Mouse (Mus musculus) spleen, embryonic (tissue): ENCODE measurements around the gene Dync1li1.

Source experiments
- CTCF ChIA-PET: fragments of 350-600 bp; sonication (Branson Sonifier 250); formaldehyde crosslinking; loops from one replicate; lab custom pipeline; 2022; lab: Charles Lee

Dync1li1 gene

DNA sequence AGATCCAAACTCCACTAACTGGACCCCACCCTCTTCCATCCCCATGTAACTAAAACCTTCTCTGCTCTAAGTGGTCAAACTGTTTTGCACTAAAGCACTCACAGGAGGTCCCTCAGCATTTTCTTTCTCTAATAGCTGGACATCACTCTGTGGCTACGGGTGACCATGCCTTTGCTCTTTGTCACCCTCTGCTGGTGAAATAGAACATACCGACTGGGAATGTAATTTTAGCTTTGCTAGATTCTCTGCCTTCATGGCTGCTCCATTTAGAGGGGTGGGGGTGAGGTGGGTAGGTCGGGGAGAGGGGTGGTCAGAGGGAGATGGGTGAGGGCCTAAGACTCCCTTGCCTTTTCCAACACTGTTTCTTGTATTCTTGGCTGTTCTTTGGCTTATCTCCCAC lies 38.7 kb downstream of the Dync1li1 start:
- CTCF ChIA-PET, result interaction anchor here (1.1 kb wide), 1 partner anchor 10 kb away, joined by 3 read pairs; no protein-coding TSS in a partner anchor

DNA sequence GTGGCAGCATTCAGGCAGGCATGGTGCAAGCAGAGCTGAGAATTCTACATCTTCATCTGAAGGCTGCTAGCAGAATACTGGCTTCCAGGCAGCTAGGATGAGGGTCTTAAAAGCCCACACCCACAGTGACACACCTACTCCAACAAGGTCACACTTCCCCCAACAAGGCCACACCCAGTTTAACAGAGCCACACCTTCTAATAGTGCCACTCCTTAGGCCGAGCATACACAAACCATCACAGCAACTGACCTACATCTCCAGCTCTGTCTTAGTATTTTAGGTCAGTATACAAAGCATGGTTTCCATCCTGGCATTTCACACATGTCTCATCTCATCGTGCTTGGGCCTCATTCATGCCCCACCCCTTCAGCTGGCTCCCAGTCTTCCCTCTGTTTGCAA lies 39.8 kb downstream of the Dync1li1 start:
- CTCF ChIA-PET, result interaction anchor here (0.6 kb wide), 1 partner anchor 951 kb away, joined by 4 read pairs; no protein-coding TSS in a partner anchor

- CTCF ChIA-PET, result no interaction called here
Measured at GRCm38 (mm10) chr9:114729911-114730805, 41.6 kb downstream of the Dync1li1 start.

DNA sequence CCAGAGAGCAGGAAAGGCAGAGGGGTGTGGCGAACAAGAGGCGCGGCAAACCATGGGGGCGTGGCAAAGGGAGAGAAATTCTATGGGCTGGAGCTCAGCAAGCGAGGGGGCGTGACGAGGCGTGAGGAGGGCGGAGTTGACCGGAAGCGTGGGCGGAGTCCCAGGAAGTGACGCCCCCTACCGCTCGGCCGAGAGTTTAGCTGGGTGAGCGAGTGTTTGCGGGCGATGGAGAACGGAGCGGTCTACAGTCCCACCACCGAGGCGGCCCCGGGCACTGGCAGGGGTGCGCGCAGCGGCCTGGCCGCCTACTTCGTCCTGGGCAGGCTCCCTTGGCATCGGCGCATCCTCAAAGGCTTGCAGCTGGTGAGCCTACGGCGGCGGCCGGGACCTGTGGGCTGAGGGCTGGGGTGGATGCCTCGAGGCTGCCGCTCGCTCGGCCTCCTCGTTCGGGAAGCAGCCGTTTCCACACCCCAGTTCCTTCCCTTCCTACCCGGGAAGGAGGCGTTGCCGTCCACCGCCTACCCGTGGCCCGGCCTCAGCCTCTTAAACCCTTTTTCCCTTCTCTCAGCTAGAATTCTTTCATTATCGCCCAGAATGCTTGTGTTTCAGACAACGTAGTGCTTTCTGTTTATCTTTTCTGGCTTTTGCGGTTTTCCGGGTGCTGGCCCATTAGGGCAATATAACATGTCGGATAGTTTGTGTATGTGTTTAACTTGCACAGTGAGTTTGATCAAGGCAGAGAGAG lies 42.6 kb downstream of the Dync1li1 start, which contains the start of gene Cmtm6:
Gene Cmtm6 (plus strand): TSS at position 106 of the 745 bp plus-strand sequence.
- CTCF ChIA-PET, result no interaction called here

DNA sequence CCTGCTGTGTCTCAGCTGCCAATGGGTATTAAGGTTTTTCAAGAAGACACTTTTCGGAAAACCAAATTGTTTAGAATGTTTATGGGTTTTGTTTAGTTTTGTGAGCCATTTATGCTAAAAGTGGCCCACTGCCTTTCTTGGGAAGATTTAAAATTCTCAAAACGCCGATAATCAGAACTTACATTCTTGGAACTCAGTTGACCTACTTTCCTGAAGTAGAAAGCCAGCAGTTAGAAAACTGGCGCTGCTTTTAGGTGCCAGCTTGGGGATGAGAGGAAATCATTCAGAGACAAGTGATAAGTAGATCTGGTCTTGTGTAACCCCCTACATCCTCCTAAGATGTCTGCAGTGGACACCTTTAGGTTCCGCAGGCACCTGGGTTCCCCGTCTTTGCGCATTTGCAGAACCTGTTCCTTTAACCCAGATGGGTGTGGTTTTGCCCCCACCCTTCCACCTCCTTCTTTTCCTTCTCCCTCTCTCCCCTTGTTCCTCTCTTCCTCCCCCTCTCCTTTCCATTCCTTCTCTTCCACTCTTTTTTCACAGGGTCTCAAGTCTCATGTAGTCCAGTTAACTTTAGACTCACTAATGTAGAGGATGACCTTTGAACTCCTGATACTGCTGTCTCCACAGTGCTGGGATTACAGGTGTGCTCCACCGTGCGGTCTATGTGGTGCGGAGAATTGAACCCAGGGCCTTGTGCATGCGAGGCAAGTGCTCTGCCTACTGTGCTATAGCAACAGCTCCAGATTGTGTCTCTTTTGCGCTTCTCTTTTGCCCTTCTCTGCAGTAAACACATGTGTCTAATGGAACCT lies 43.5 kb downstream of the Dync1li1 start:
- CTCF ChIA-PET, result no interaction called here

GRCm38 (mm10) chr9:114733238-114733637 lies 44.6 kb downstream of the Dync1li1 start:
- CTCF ChIA-PET, result no interaction called here

DNA sequence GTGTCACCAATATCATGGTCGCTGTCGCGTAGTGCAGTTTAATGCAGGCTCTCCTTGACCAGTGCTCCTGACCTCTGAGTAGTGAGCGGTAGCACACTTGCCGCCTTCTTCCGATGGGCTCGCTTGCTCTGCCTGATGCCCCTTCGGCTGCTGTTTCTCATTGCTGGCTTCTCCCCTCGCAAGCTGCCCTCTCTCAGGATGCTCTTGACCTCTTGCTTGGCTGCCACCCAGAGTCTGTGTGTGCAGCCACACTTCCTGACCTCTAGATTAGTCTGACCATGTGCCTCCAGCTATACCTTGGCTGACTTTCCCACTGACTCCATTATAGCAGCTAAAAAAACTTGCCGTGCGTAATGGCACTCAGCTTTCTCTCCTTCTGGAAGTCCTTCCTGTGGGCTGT lies 47.9 kb downstream of the Dync1li1 start:
- CTCF ChIA-PET, result interaction anchor here (0.6 kb wide), 2 partner anchors 76 to 509 kb away, joined by 3 read pairs; no protein-coding TSS in a partner anchor

- CTCF ChIA-PET, result interaction anchor here (1.1 kb wide), 1 partner anchor 13 kb away, joined by 5 read pairs; no protein-coding TSS in a partner anchor
Measured at GRCm38 (mm10) chr9:114740336-114740735, 51.7 kb downstream of the Dync1li1 start.

DNA sequence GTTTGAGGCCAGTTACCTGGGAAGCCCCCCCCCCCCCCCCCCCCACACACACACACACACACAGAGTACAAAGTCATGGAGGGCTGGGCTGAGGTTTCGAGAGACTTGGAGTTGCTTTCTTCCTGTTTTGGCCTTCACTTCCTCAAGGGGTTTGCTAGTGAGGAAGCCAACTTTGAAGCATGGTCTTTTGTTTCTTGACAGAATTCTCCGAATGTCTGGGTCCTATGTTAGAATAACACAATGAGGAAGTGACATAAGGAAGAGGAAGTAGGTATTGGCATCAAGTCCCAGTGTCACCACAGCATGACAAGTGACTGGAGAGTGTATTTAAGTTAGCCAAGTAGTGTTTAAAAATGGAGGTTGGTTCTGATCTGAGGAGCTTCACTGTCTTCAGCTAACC lies 54.1 kb downstream of the Dync1li1 start:
- CTCF ChIA-PET, result no interaction called here

DNA sequence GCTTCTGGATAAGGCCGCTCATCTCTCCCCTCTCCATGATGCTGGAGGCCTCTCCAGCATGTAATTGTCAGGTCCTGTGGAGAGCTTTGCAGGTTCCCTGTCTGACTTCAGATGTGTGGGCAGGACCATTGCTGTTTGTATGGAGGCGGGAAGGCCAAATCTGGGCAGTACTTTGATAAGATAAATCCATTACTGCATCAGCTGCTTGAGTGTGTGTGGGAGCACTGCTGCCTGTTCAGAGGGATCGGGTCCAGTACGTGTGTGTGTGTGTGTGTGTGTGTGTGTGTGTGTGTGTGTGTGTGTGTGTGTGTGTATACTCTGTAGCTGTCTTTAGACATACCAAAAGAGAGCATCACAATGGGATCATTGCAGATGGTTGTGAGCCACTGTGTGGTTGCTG lies 56.6 kb downstream of the Dync1li1 start:
- CTCF ChIA-PET, result interaction anchor here (0.5 to 0.6 kb wide), 2 partner anchors 22 to 189 kb away, joined by 3 to 4 read pairs; partner anchors contain the start of gene Gpd1l

DNA sequence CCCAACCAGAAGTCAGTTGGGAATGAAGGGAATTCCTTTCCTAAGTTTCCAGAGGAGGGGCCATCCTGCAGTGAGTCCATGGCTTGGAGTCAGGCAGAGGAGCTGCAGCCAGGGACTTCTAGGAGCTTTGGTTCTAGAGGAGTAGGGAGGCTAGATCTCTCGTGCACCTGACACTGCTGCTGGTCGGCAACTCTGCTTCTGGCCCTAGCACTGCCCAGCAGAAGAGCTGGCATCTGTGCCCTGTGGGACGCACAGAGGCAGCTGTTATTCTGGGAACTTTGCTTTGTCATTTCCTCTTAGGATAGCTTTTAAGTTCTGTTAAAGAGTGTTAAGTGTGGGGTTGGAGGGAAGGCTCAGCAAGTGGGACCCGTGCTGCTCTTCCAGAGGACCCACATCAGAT lies 57.1 kb downstream of the Dync1li1 start:
- CTCF ChIA-PET, result interaction anchor here (0.5 kb wide), 1 partner anchor 23 kb away, joined by 4 read pairs; no protein-coding TSS in a partner anchor

DNA sequence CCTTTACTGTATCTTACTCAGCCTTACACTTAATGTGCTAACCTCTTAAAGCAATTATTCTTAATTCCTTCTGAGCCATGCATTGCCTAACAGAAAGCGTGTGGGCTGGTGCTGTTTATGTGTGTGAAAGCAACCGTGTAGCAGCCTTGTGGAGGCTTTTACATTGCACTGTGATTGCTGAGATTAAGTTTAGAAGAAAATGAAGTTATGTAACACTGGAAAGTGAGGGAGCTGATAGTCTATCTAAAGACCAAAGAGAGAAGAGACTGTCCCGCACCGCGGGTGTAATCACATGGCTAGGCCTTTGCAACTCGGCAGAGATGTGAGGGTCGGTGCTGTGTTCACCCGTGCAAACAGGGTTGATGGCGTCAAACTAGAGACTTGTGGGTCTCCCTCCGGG lies 58.4 kb downstream of the Dync1li1 start:
- CTCF ChIA-PET, result no interaction called here

GRCm38 (mm10) chr9:114747466-114747865 lies 58.9 kb downstream of the Dync1li1 start:
- CTCF ChIA-PET, result no interaction called here

DNA sequence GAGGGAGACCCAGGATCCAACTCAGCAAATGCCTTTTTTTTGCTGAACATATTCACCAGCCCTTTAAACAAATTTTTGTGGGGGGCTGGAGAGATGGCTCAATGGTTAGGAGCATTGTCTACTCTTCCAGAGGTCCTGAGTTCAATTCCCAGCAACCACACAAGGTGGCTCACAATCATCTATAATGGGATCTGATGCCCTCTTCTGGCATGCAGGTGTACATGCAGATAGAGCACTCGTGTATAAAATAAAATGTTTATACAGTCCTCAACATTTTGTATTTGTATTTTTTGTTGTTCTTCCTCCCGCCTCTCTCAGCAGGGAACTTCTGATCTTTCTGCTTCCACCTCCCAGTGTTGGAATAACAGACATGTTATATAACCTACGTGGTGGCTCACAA lies 63.0 kb downstream of the Dync1li1 start:
- CTCF ChIA-PET, result interaction anchor here (0.7 kb wide), 1 partner anchor 1396 kb away, joined by 3 read pairs; no protein-coding TSS in a partner anchor

DNA sequence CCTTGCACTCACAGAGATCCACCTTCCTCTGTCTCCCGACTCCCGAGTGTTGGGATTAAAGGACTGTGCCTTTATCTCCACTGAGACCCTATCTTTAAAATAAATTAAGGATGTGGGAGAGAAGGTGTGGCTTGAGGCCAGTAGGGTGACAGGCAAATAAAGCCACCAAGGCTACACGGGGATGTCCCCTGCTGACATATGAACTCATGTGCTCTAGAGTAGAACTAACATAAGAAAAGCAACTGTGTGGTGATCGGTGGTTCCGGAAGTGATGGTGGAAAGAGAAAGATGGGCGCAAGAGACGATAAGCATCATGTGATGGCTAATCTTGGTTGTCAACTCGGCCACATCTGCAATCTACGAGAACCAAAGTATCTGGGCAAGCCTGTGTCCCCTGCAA lies 63.7 kb downstream of the Dync1li1 start:
- CTCF ChIA-PET, result interaction anchor here (1.0 to 1.9 kb wide), 4 partner anchors 8 to 161 kb away, joined by 4 to 7 read pairs (median 5); no protein-coding TSS in a partner anchor

GRCm38 (mm10) chr9:114752863-114753484 lies 64.4 kb downstream of the Dync1li1 start:
- CTCF ChIA-PET, result interaction anchor here (0.7 to 1.9 kb wide), 9 partner anchors 9 to 1802 kb away, joined by 4 to 11 read pairs (median 5); no protein-coding TSS in a partner anchor

DNA sequence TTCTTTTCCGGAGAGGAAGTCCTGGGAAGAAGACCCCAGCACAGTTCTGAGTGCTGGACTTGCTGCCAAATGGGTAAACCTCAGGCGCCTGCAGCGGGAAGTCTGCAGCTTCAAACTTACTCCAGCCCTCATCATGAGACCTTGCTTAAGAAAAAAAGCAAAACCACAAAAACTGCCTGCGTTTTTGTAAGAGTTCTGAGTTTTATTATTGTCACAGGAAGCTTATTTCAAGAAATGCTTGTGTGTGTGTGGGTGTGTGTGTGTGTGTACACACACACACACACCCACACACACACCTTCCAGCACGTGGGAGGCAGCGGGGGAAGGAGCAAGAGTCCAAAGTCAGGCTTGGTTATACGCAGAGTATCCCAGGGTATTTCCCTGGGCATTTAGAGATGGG lies 69.7 kb downstream of the Dync1li1 start:
- CTCF ChIA-PET, result interaction anchor here (0.7 kb wide), 1 partner anchor 64 kb away, joined by 4 read pairs; no protein-coding TSS in a partner anchor

- CTCF ChIA-PET, result no interaction called here
Measured at GRCm38 (mm10) chr9:114758801-114759200, 70.2 kb downstream of the Dync1li1 start.

- CTCF ChIA-PET, result interaction anchor here (0.6 kb wide), 1 partner anchor 32 kb away, joined by 3 read pairs; no protein-coding TSS in a partner anchor
Measured at GRCm38 (mm10) chr9:114759886-114760285, 71.3 kb downstream of the Dync1li1 start.

- CTCF ChIA-PET, result no interaction called here
Measured at GRCm38 (mm10) chr9:114760353-114760752, 71.8 kb downstream of the Dync1li1 start.
